In genomic region chr1:64753109-64753508, GRCm38 (mm10) we compare ENCODE assay signal across 16 mouse cellular contexts. TPM values are rescaled to one million over a fixed set of nuclear protein-coding genes. Genes with fewer than 3 reads are reported as not detected.
DNase-seq lines count a peak whose midpoint lies in the region; ATAC-seq and TF ChIP-seq lines count a peak whose summit lies in the region.
"Had no signal": no experiment of that assay in that cellular context is flagged by ENCODE, and none has a peak within 500 bp of the region (broad histone marks: within the 10 kb centered on the region; RNA-seq: fewer than 3 reads in every experiment).

No protein-coding gene starts in this region.

- TF ChIP-seq CTCF in kidney, adult 2 months (conservative IDR thresholded peaks at IDR 0.05; ENCODE audit: insufficient read depth, insufficient read length, low read depth, low read length): no peak

- TF ChIP-seq POLR2A in kidney, adult 2 months (IDR thresholded peaks at IDR 0.05; ENCODE audit: low read depth, low read length): no peak
- no peak for TF ChIP-seq POLR2A in myocyte (IDR thresholded peaks at IDR 0.05; ENCODE audit: insufficient read length, low read depth)

- no peaks in the 10 kb centered on the region for H3K9me3 ChIP-seq in forebrain, embryonic 15.5 days
- H3K9me3 ChIP-seq in forebrain, embryonic 13.5 days (replicated peaks): no peaks in the 10 kb centered on the region
- H3K9me3 ChIP-seq in forebrain, embryonic 14.5 days (replicated peaks; ENCODE audit: control insufficient read depth, low read length): no peaks in the 10 kb centered on the region
- H3K9me3 ChIP-seq: forebrain, embryonic 10.5 days; limb, embryonic 13.5 days; midbrain, embryonic 13.5 days had no signal

- H3K27me3 ChIP-seq in kidney, adult 2 months (replicated peaks; ENCODE audit: control insufficient read depth, insufficient read depth, low read length): no peaks in the 10 kb centered on the region
- H3K27me3 ChIP-seq in myocyte (ENCODE audit: control insufficient read depth, insufficient read depth, insufficient read length): no peaks in the 10 kb centered on the region
- H3K27me3 ChIP-seq in forebrain, embryonic 15.5 days: no peaks in the 10 kb centered on the region
- H3K27me3 ChIP-seq in forebrain, embryonic 13.5 days: no peaks in the 10 kb centered on the region
- no peaks in the 10 kb centered on the region for H3K27me3 ChIP-seq in forebrain, embryonic 14.5 days (replicated peaks; ENCODE audit: control insufficient read depth, insufficient read depth, low read length)
- H3K27me3 ChIP-seq: limb, embryonic 13.5 days; midbrain, embryonic 13.5 days had no signal

- H3K27ac ChIP-seq in kidney, adult 2 months (ENCODE audit: insufficient read depth, low read depth, low read length): no peak overlapping the region
- H3K27ac ChIP-seq in forebrain, embryonic 15.5 days (replicated peaks): no peak overlapping the region
- no peak overlapping the region for H3K27ac ChIP-seq in forebrain, embryonic 13.5 days
- no peak overlapping the region for H3K27ac ChIP-seq in forebrain, embryonic 14.5 days (ENCODE audit: low read depth, low read length)
- H3K27ac ChIP-seq: forebrain, embryonic 10.5 days; layer of hippocampus, adult 2 months; limb, embryonic 13.5 days; midbrain, embryonic 13.5 days had no signal

- no peak for ATAC-seq in forebrain, embryonic 15.5 days (replicated peaks)
- ATAC-seq in forebrain, embryonic 13.5 days: no peak
- ATAC-seq in forebrain, embryonic 14.5 days: no peak
- ATAC-seq: intestine, postnatal 0 days; midbrain, embryonic 13.5 days had no signal

- H3K79me2 ChIP-seq in myocyte (ENCODE audit: control insufficient read depth, insufficient read depth): no peaks in the 10 kb centered on the region

- H3K36me3 ChIP-seq in kidney, adult 2 months (ENCODE audit: control insufficient read depth, insufficient read depth, low read length): no peaks in the 10 kb centered on the region
- no peaks in the 10 kb centered on the region for H3K36me3 ChIP-seq in myocyte (ENCODE audit: control insufficient read depth, insufficient read depth)
- no peaks in the 10 kb centered on the region for H3K36me3 ChIP-seq in forebrain, embryonic 15.5 days
- H3K36me3 ChIP-seq in forebrain, embryonic 13.5 days (ENCODE audit: poor library complexity, severe bottlenecking): no peaks in the 10 kb centered on the region
- H3K36me3 ChIP-seq in forebrain, embryonic 14.5 days (ENCODE audit: control insufficient read depth, insufficient read depth, low read length): no peaks in the 10 kb centered on the region
- H3K36me3 ChIP-seq: forebrain, embryonic 10.5 days; limb, embryonic 13.5 days; midbrain, embryonic 13.5 days had no signal

- no peaks in the 10 kb centered on the region; the same call in 1 of the 2 replicates for H3K4me1 ChIP-seq in kidney, adult 2 months (ENCODE audit: control insufficient read depth, insufficient read depth, low read length)
- H3K4me1 ChIP-seq in forebrain, embryonic 15.5 days: no peaks in the 10 kb centered on the region
- no peaks in the 10 kb centered on the region for H3K4me1 ChIP-seq in forebrain, embryonic 13.5 days
- no peaks in the 10 kb centered on the region for H3K4me1 ChIP-seq in forebrain, embryonic 14.5 days (ENCODE audit: control insufficient read depth, insufficient read depth, low read length)
- H3K4me1 ChIP-seq: forebrain, embryonic 10.5 days; midbrain, embryonic 13.5 days had no signal

- no peak overlapping the region for H3K4me3 ChIP-seq in kidney, adult 2 months (ENCODE audit: insufficient read depth, low read depth, low read length)
- H3K4me3 ChIP-seq in myocyte: no peak overlapping the region
- no peak overlapping the region for H3K4me3 ChIP-seq in forebrain, embryonic 15.5 days
- H3K4me3 ChIP-seq in forebrain, embryonic 13.5 days: no peak overlapping the region
- H3K4me3 ChIP-seq in forebrain, embryonic 14.5 days (ENCODE audit: low read depth, low read length): no peak overlapping the region
- H3K4me3 ChIP-seq: forebrain, embryonic 10.5 days; layer of hippocampus, adult 2 months; limb, embryonic 13.5 days; midbrain, embryonic 13.5 days had no signal

- no peak overlapping the region for H3K9ac ChIP-seq in forebrain, embryonic 15.5 days (replicated peaks)
- no peak overlapping the region for H3K9ac ChIP-seq in forebrain, embryonic 13.5 days
- no peak overlapping the region for H3K9ac ChIP-seq in forebrain, embryonic 14.5 days (ENCODE audit: low read length)
- H3K9ac ChIP-seq: limb, embryonic 13.5 days; midbrain, embryonic 13.5 days had no signal

- H3K4me2 ChIP-seq in myocyte (ENCODE audit: low read depth): no peak overlapping the region
- no peak overlapping the region for H3K4me2 ChIP-seq in forebrain, embryonic 15.5 days (replicated peaks)
- H3K4me2 ChIP-seq in forebrain, embryonic 13.5 days: no peak overlapping the region
- H3K4me2 ChIP-seq in forebrain, embryonic 14.5 days (ENCODE audit: low read length): no peak overlapping the region
- H3K4me2 ChIP-seq: limb, embryonic 13.5 days; midbrain, embryonic 13.5 days had no signal

- H3ac ChIP-seq in myocyte (ENCODE audit: control insufficient read depth, insufficient read length): no peak overlapping the region

- 91% methylated on average over 8 of the region's 8 CpGs for WGBS in kidney, adult 2 months
- WGBS in forebrain, embryonic 15.5 days: 87% methylated on average over 8 of the region's 8 CpGs
- 91% methylated on average over 8 of the region's 8 CpGs for WGBS in forebrain, embryonic 13.5 days
- 93% methylated on average over 8 of the region's 8 CpGs for WGBS in forebrain, embryonic 14.5 days

- peak; percentile 18 for DNase-seq in kidney, adult 2 months
- no peak for DNase-seq in kidney, postnatal 14 days
- peak; percentile 33 for DNase-seq in fibroblast of lung, adult 2 months (ENCODE audit: low read depth)
- DNase-seq in lung, adult 18-20 months: peak; percentile 84 to 89
- no peak for DNase-seq in forebrain, embryonic 14.5 days (ENCODE audit: low spot score)
- DNase-seq: embryo, embryonic 11 days; right cerebral cortex, postnatal 25 days; thymus, postnatal 4 days had no signal

TF ChIP-seq in myocyte, 11 proteins besides CTCF, POLR2A, EP300 and RAD21:
- TF ChIP-seq MYOG (IDR thresholded peaks at IDR 0.05; ENCODE audit: control insufficient read depth in 1 of 3, insufficient read depth in 1 of 3, insufficient read length in 2 of 3, low read depth in 2 of 3) (no peak), POLR2AphosphoS2 (IDR thresholded peaks at IDR 0.05; ENCODE audit: insufficient read length, low read depth) (no peak), CEBPB (IDR thresholded peaks at IDR 0.05; ENCODE audit: insufficient read depth, poor library complexity, severe bottlenecking) (peak; percentile 58; the same call in 1 of the 2 replicates)

RNA-seq across cellular contexts. Expression of gene Fzd5, which starts 15.6 kb away (rescaled TPM):
- polyA plus RNA-seq in kidney, adult 2 months (2012; rRNA removed): 9.7 and 13.8 TPM in 2 replicates
- 2.1 TPM for polyA plus RNA-seq in myocyte (2012; fragmentation: generic; extraction: Trizol)
- polyA plus RNA-seq in forebrain, embryonic 15.5 days (2015; fragmentation: Nextera tagmentation; extraction: Ambion mirVana): 0.55 and 0.87 TPM in 2 replicates
- polyA plus RNA-seq in forebrain, embryonic 13.5 days (2015; fragmentation: Nextera tagmentation; extraction: Ambion mirVana): 0.56 and 0.65 TPM in 2 replicates
- polyA plus RNA-seq in forebrain, embryonic 14.5 days (2014; fragmentation: Nextera tagmentation; extraction: Ambion mirVana): 0.88 and 0.91 TPM in 2 replicates

Comparison
In these comparisons a context has a peak if more than half of its experiments do, and no peak if none do; other contexts are left out.
1. DNase-seq: peak in kidney, adult 2 months (single experiment), fibroblast of lung, adult 2 months (single experiment) and lung, adult 18-20 months (2 of 2); none in kidney, postnatal 14 days (single experiment) and forebrain, embryonic 14.5 days (single experiment).